Mouse (Mus musculus) embryonic facial prominence, embryonic 11.5 days (tissue): Measurements from ENCODE around the gene Tbc1d2. TPM values are rescaled to one million over a fixed set of nuclear protein-coding genes. Genes with fewer than 3 reads are reported as not detected.
"Not testable (repeated sequence)": the region's sequence is repeated elsewhere in the genome, so short reads cannot be mapped to it uniquely, and the experiment has no call there.

Experiments used
- ATAC-seq: fragments of 200-750 bp; cut with Nextera tagmentation; replicated peaks from 2 replicates; pipeline ENCODE4 v1.8.0; 2017; ENCODE audit warnings: low read depth; ENCODE audit not compliant: insufficient number of reproducible peaks, low FRiP score, low TSS enrichment
- DNase-seq: peaks from one replicate; pipeline ENCODE4 v3.0.0-alpha.2; 2015; ENCODE audit warnings: low spot score
- H3K27ac ChIP-seq: fragments of 300-500 bp; sonication (generic); replicated peaks from 2 replicates; pipeline ENCODE4 v1.5.1; 2014; ENCODE audit warnings: mild to moderate bottlenecking, low read depth, low read length, control low read depth
- H3K27me3 ChIP-seq: fragments of 300-500 bp; sonication (generic); 2 replicates; pipeline ENCODE4 v1.6.1; 2014; ENCODE audit warnings: mild to moderate bottlenecking, low read length, moderate library complexity, mixed read lengths; ENCODE audit not compliant: control insufficient read depth, insufficient read depth
- H3K36me3 ChIP-seq: fragments of 300-500 bp; sonication (generic); replicated peaks from 2 replicates; pipeline ENCODE4 v1.6.1; 2014; ENCODE audit warnings: low read depth, mild to moderate bottlenecking, low read length, moderate library complexity, mixed read lengths; ENCODE audit not compliant: control insufficient read depth, insufficient read depth
- H3K4me1 ChIP-seq: fragments of 300-500 bp; sonication (generic); 2 replicates; pipeline ENCODE4 v1.6.1; 2014; ENCODE audit warnings: low read length, mixed read lengths; ENCODE audit not compliant: control insufficient read depth, insufficient read depth
- H3K4me2 ChIP-seq: fragments of 300-500 bp; sonication (generic); 2 replicates; pipeline ENCODE4 v1.6.1; 2014; ENCODE audit warnings: low read depth, mild to moderate bottlenecking, control low read depth, low read length, moderate library complexity
- H3K4me3 ChIP-seq: fragments of 300-500 bp; sonication (generic); 2 replicates; pipeline ENCODE4 v1.5.1; 2014; ENCODE audit warnings: low read depth, low read length, control low read depth
- H3K9ac ChIP-seq: fragments of 300-500 bp; sonication (generic); replicated peaks from 2 replicates; pipeline ENCODE4 v1.6.1; 2014; ENCODE audit warnings: mild to moderate bottlenecking, control low read depth, low read length
- H3K9me3 ChIP-seq: fragments of 300-500 bp; sonication (generic); replicated peaks from 2 replicates; pipeline ENCODE4 v1.6.1; 2016; ENCODE audit warnings: mild to moderate bottlenecking, low read length, inconsistent platforms, mixed read lengths; ENCODE audit not compliant: control insufficient read depth
- WGBS: fragments of 180-500 bp; shearing (Covaris S2); extraction: QIAGEN DNeasy Blood & Tissue Kit; methylation state at CpG from one replicate; pipeline ENCODE4 v1.1.7; 2014; 5-methylcytosine and 5-hydroxymethylcytosine counted together
- polyA plus RNA-seq: library from polyadenylated mRNA; unstranded; fragments of >200 nt; fragmentation: Nextera tagmentation; extraction: Ambion mirVana; gene quantifications from 2 replicates; pipeline ENCODE4 v1.2.1, GENCODE M21; 2014

The Tbc1d2 gene
- polyA plus RNA-seq, 1 experiment from 2014 or later, result 1.3 TPM

- Histone ChIP-seq H3K36me3 (no peaks in the 10 kb centered on the region), H3K27ac (no peak overlapping the region), H3K4me3 (no peak overlapping the region), H3K4me1 (no peaks in the 10 kb centered on the region), H3K4me2 (no peak overlapping the region), H3K9me3 (no peaks in the 10 kb centered on the region), H3K9ac (no peak overlapping the region), H3K27me3 (no peaks in the 10 kb centered on the region)
- ATAC-seq (no peak), DNase-seq (no peak)
- WGBS, result 72% methylated on average over 4 of the region's 4 CpGs
Observed at GRCm38 (mm10) chr4:46590810-46591209, 59.2 kb downstream of the Tbc1d2 start.

GRCm38 (mm10) chr4:46589946-46590684 lies 59.9 kb downstream of the Tbc1d2 start:
- DNase-seq, result no peak
- Histone ChIP-seq H3K4me3 (no peak overlapping the region), H3K4me1 (no peaks in the 10 kb centered on the region), H3K9me3 (no peaks in the 10 kb centered on the region), H3K4me2 (no peak overlapping the region), H3K27ac (no peak overlapping the region), H3K36me3 (no peaks in the 10 kb centered on the region), H3K27me3 (no peaks in the 10 kb centered on the region), H3K9ac (no peak overlapping the region)
- 80% methylated on average over 5 of the region's 5 CpGs for WGBS
- no peak for ATAC-seq

- WGBS, result 80% methylated on average over 8 of the region's 8 CpGs
- H3K27ac ChIP-seq, result no peak overlapping the region
- no peaks in the 10 kb centered on the region for H3K27me3 ChIP-seq
- no peak for ATAC-seq
- no peaks in the 10 kb centered on the region for H3K9me3 ChIP-seq
- no peak for DNase-seq
- H3K4me1 ChIP-seq, result no peaks in the 10 kb centered on the region
- H3K4me3 ChIP-seq, result no peak overlapping the region
- H3K9ac ChIP-seq, result no peak overlapping the region
- no peak overlapping the region for H3K4me2 ChIP-seq
- H3K36me3 ChIP-seq, result no peaks in the 10 kb centered on the region
Observed at GRCm38 (mm10) chr4:46589151-46589550, 60.9 kb downstream of the Tbc1d2 start.

DNA sequence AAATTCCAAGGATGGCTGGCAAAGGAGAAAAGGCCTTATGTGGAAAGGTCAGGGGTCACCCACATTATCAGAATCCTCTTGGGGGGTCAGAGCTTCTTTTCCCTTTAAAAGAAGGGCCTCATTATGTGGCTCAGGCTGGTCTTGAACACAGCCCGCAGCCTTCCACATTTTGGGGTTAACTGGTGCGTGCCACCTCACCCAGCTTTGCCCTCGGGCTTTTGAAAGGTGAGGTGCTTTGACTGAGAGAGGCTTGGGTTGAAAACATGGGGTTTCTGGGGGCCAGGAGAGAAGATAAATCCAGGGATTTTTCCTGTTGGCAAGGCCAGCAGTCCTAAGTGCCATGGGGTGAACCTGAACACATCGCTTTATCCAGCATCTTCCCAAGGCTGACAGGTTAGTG lies 63.5 kb downstream of the Tbc1d2 start:
- ATAC-seq, result no peak
- 50% methylated on average over 4 of the region's 4 CpGs for WGBS
- no peaks in the 10 kb centered on the region for H3K27me3 ChIP-seq

GRCm38 (mm10) chr4:46585811-46586190 lies 64.2 kb downstream of the Tbc1d2 start:
- H3K27ac ChIP-seq, result no peak overlapping the region
- H3K4me3 ChIP-seq, result no peak overlapping the region
- no peaks in the 10 kb centered on the region for H3K9me3 ChIP-seq
- WGBS, result 65% methylated on average over 8 of the region's 8 CpGs
- DNase-seq, result no peak
- H3K9ac ChIP-seq, result no peak overlapping the region
- ATAC-seq, result no peak
- H3K27me3 ChIP-seq, result no peaks in the 10 kb centered on the region
- H3K36me3 ChIP-seq, result no peaks in the 10 kb centered on the region
- H3K4me1 ChIP-seq, result no peaks in the 10 kb centered on the region
- no peak overlapping the region for H3K4me2 ChIP-seq

More for the DNA sequence above, 63.5 kb downstream of the Tbc1d2 start:
- Histone ChIP-seq H3K4me2 (no peak overlapping the region), H3K4me3 (no peak overlapping the region), H3K9me3 (no peaks in the 10 kb centered on the region), H3K36me3 (no peaks in the 10 kb centered on the region), H3K4me1 (no peaks in the 10 kb centered on the region), H3K9ac (no peak overlapping the region), H3K27ac (no peak overlapping the region)
- no peak for DNase-seq

DNA sequence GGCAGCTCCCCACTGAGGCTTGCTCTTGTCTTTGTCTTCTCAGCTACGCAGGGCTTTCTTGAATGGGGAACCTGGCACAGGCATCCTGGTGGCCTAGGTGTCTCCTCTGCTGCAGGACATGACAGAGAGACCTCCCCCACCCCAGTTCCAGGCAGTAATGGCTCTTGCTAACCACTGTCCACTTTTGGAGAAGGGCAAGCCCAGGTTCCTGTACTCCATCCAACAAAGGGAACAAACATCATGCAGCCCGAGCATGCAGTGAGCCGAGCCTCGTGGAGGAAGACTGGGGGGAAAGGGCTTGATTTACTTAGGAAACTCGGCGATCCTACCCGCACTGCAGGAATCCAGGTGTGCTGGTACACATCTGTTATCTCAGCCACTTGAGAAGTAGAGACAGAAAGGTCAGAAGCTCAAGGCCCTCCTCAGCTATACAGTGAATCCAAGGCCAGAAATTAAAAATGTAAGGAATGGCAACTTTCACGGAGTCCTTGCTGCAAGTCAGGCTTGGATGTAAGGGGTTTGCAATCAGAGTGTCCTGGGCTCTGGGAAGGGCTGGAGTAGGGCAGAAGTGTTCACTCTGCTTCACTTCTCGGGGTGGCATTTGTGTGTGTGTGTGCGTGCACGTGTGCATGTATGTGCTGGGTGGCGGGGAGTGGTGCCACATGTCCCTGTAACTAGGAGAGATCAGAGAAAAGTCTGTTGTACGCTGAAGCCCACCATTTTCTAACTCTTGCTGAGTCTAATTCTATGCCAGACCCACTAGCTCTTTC lies 64.8 kb downstream of the Tbc1d2 start:
- no peak for DNase-seq
- no peaks in the 10 kb centered on the region for H3K4me1 ChIP-seq
- H3K9ac ChIP-seq, result no peak overlapping the region
- no peaks in the 10 kb centered on the region for H3K9me3 ChIP-seq
- 74% methylated on average over 13 of the region's 13 CpGs for WGBS
- H3K36me3 ChIP-seq, result no peaks in the 10 kb centered on the region
- H3K27ac ChIP-seq, result no peak overlapping the region
- no peaks in the 10 kb centered on the region for H3K27me3 ChIP-seq
- ATAC-seq, result no peak
- H3K4me2 ChIP-seq, result no peak overlapping the region
- no peak overlapping the region for H3K4me3 ChIP-seq

- H3K4me2 ChIP-seq, H3K9me3 ChIP-seq, H3K27me3 ChIP-seq, H3K4me1 ChIP-seq, ATAC-seq, H3K36me3 ChIP-seq, H3K9ac ChIP-seq, H3K27ac ChIP-seq, DNase-seq, H3K4me3 ChIP-seq: not testable (repeated sequence)
- 80% methylated on average over 3 of the region's 3 CpGs for WGBS
Observed at GRCm38 (mm10) chr4:46584536-46584935, 65.5 kb downstream of the Tbc1d2 start.

- not testable (repeated sequence) for H3K27me3 ChIP-seq, H3K36me3 ChIP-seq, H3K4me1 ChIP-seq, DNase-seq, H3K9me3 ChIP-seq, H3K4me3 ChIP-seq, ATAC-seq, H3K9ac ChIP-seq, H3K4me2 ChIP-seq, H3K27ac ChIP-seq
- WGBS, result 75% methylated on average over 1 of the region's 6 CpGs
Observed at GRCm38 (mm10) chr4:46584084-46584483, 65.9 kb downstream of the Tbc1d2 start.
